Mouse (Mus musculus) CH12F3 (cell line): ENCODE measurements around the gene Crocc2.

ENCODE experiments used
- in situ Hi-C: fragments of 300-500 bp; cut with MboI; formaldehyde crosslinking; loops from 2 replicates; pipeline ENCODE4 v1.14.3; 2020; ENCODE audit warnings: low sequenced_read_pairs

Crocc2 gene

GRCm38 (mm10) chr1:93268246-93268645 is 99.7 kb downstream of the Crocc2 start:
- in situ Hi-C loops = no loop called here

DNA sequence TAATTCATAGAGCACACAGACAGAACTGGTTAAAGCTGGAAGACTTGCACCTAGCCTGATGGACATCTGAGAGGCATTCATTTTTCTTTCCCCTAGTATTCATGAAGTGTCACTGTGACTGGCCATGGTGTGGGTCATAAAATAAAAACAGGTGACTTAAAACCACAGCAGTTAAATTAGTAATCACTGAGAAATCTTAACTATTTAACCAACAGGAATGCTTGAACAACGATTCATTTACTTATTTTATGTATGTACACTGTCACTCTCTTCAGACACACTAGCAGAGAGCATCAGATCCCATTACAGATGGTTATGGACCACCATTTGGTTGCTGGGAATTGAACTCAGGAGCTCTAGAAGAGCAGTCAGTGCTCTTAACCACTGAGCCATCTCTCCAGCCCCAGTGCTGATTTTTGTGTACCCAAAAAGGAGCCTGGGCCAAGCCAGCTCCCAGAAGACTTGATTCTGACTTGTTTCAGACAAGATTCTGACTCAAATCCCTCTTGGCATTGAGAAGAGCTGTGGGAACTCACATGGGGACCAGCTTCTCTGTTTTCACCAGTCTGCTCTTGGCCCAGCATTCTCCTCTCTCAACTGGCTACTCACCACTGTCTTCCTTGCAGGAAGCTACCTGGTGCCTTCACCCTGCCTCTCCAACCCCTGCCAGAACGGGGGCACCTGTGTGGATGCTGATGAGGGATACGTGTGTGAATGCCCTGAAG is 102.2 kb downstream of the Crocc2 start:
- in situ Hi-C loops = no loop called here

- in situ Hi-C loops = no loop called here
Observed at GRCm38 (mm10) chr1:93271751-93272150, 103.2 kb downstream of the Crocc2 start.

DNA sequence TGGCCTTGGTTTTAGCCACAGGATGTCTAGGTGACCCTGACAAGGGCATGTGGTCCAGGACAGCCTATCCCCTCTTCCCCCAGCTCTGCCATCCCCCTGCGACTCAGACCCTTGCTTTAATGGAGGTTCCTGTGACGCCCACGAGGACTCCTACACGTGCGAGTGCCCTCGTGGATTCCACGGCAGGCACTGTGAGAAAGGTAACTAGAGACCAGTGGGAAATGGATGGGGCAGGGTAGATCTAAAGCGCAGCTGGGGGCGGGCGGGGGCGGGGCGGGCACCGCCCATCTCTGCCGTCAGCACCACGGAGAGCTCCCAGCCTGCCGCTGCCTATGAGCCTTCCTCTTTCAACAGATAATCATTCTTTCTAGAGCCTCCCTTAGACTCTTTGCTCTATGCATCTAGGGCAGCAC is 103.9 kb downstream of the Crocc2 start:
- in situ Hi-C loops = no loop called here

DNA sequence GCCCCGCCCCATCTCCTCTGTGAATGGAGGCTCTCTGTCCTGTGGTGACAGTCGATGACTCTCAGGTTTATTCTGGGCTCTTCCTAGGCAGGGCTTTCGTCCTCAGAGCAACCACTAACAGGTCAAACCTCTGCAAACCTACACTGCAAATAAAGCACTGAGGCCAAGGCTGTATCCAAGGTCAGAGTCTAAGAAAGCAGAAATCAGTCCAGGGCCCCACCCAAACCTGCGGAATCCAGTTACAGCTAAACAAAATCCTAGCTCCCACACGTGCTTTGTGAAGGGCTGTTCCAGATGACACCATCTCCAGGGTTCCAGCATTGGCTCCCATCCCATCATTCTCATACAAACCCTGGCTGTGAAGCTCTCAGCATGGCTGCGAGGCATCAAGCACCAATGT is 107.0 kb downstream of the Crocc2 start:
- in situ Hi-C loops = no loop called here

DNA sequence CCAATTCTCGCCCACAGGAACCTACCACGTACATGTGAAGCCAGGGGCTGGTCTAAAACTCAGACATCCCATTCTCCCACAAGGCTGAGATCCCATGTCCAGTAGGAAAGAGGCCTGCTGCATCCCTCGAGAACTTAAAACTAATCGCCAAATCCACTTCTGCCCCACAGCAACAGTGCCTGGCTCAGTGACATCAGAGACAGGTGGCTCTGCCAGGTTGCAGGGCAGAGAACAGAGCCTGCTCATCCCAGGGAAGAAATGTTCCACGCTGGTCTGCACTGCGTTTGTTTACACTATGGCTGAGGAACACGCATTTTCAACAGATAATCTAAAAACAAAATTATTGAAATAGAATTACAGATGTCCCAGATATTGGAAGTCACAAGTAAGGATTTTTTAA is 108.5 kb downstream of the Crocc2 start:
- in situ Hi-C loops = no loop called here
